Comparison of ENCODE assay signal across 20 mouse cellular contexts in genomic region chr2:77182271-77182995, GRCm38 (mm10). TPM values are rescaled to one million over a fixed set of nuclear protein-coding genes. Genes with fewer than 3 reads are reported as not detected.
A peak's percentile ranks its signal among the peaks of the same experiment; 100 is the strongest.
DNase-seq lines count a peak whose midpoint lies in the region; ATAC-seq and TF ChIP-seq lines count a peak whose summit lies in the region.
"Had no signal": no experiment of that assay in that cellular context is flagged by ENCODE, and none has a peak within 500 bp of the region (broad histone marks: within the 10 kb centered on the region; RNA-seq: fewer than 3 reads in every experiment).

No protein-coding gene starts in this region.

- no peak for TF ChIP-seq CTCF in heart, adult 2 months (IDR thresholded peaks at IDR 0.05)
- TF ChIP-seq CTCF in lung, embryonic 14.5 days (IDR thresholded peaks at IDR 0.05; ENCODE audit: low read depth): no peak

- ATAC-seq in lung, embryonic 14.5 days (ENCODE audit: insufficient read depth): no peak
- ATAC-seq in heart, embryonic 12.5 days (ENCODE audit: insufficient number of reproducible peaks, low FRiP score): peak; percentile 51
- no peak for ATAC-seq in hindbrain, embryonic 16.5 days
- ATAC-seq: liver, postnatal 0 days had no signal

- peak overlapping the region; percentile 55 for H3K9ac ChIP-seq in heart, adult 2 months (ENCODE audit: low read depth, low read length)
- no peak overlapping the region for H3K9ac ChIP-seq in lung, embryonic 14.5 days
- H3K9ac ChIP-seq in heart, embryonic 12.5 days: peak overlapping the region; percentile 62; the same call in 1 of the 2 replicates
- H3K9ac ChIP-seq in hindbrain, embryonic 16.5 days (ENCODE audit: low read depth, low read length): no peak overlapping the region
- H3K9ac ChIP-seq: hindbrain, embryonic 15.5 days; liver, postnatal 0 days; midbrain, embryonic 12.5 days; neural tube, embryonic 15.5 days had no signal

- no peak for DNase-seq in heart, adult 2 months
- no peak for DNase-seq in heart, postnatal 4 days
- DNase-seq in lung, embryonic 14.5 days: peak; percentile 9
- no peak for DNase-seq in lung, postnatal 10 days
- no peak for DNase-seq in natural killer cell, adult 2 months (ENCODE audit: low spot score in 2 of 2)
- DNase-seq: adrenal gland, postnatal 25 days; cerebellum, adult 18-20 months; cerebellum, postnatal 25 days; embryo, embryonic 11 days; kidney, adult 11 months; liver, postnatal 0 days; right cerebral cortex, postnatal 14 days; spleen, adult 18-20 months had no signal

- H3K27ac ChIP-seq in heart, adult 2 months: peak overlapping the region; percentile 83
- peak overlapping the region; percentile 54; the same call in 1 of the 2 replicates for H3K27ac ChIP-seq in lung, embryonic 14.5 days (ENCODE audit: low read depth)
- peak overlapping the region; percentile 98 for H3K27ac ChIP-seq in heart, embryonic 12.5 days (ENCODE audit: poor library complexity, severe bottlenecking)
- H3K27ac ChIP-seq in hindbrain, embryonic 16.5 days (ENCODE audit: low read depth, low read length): no peak overlapping the region
- H3K27ac ChIP-seq: hindbrain, embryonic 15.5 days; midbrain, embryonic 12.5 days; neural tube, embryonic 15.5 days had no signal

- H3K4me3 ChIP-seq in heart, adult 2 months: no peak overlapping the region
- no peak overlapping the region for H3K4me3 ChIP-seq in lung, embryonic 14.5 days (ENCODE audit: low read depth, low read length)
- H3K4me3 ChIP-seq in heart, embryonic 12.5 days: no peak overlapping the region
- no peak overlapping the region for H3K4me3 ChIP-seq in myocyte
- no peak overlapping the region for H3K4me3 ChIP-seq in hindbrain, embryonic 16.5 days (ENCODE audit: low read length)
- H3K4me3 ChIP-seq: hindbrain, embryonic 15.5 days; midbrain, embryonic 12.5 days; neural tube, embryonic 15.5 days had no signal

- peaks cover 6% of the 10 kb centered on the region for H3K4me1 ChIP-seq in heart, adult 2 months (ENCODE audit: control insufficient read depth, insufficient read depth, low read length)
- 0 out of 2 replicates have a peak, but pooled peaks cover 4% of the 10 kb centered on the region for H3K4me1 ChIP-seq in lung, embryonic 14.5 days (ENCODE audit: insufficient read depth)
- peaks cover 44% of the 10 kb centered on the region for H3K4me1 ChIP-seq in heart, embryonic 12.5 days (replicated peaks)
- H3K4me1 ChIP-seq in hindbrain, embryonic 16.5 days (ENCODE audit: control insufficient read depth, insufficient read depth, low read depth, low read length): no peaks in the 10 kb centered on the region
- H3K4me1 ChIP-seq: hindbrain, embryonic 15.5 days; midbrain, embryonic 12.5 days had no signal

- peak; percentile 37; the same call in 1 of the 2 replicates for TF ChIP-seq POLR2A in heart, adult 2 months (IDR thresholded peaks at IDR 0.05; ENCODE audit: insufficient read depth, low read depth, low read length)
- TF ChIP-seq POLR2A in myocyte (IDR thresholded peaks at IDR 0.05; ENCODE audit: insufficient read length, low read depth): no peak

- 0 out of 2 replicates have a peak, but pooled peaks have one; percentile 35 for TF ChIP-seq EP300 in heart, adult 2 months (IDR thresholded peaks at IDR 0.05; ENCODE audit: insufficient read depth, low read depth, low read length)

- intact Hi-C loops in heart, adult 2 months (cut with DNase I): no loop called here

- H3K36me3 ChIP-seq in heart, adult 2 months (ENCODE audit: control insufficient read depth, insufficient read depth, low read length): peaks cover 10% of the 10 kb centered on the region
- peaks cover 16% of the 10 kb centered on the region; the same call in 1 of the 2 replicates for H3K36me3 ChIP-seq in lung, embryonic 14.5 days (ENCODE audit: insufficient read depth)
- peaks cover 9% of the 10 kb centered on the region; the same call in 1 of the 2 replicates for H3K36me3 ChIP-seq in heart, embryonic 12.5 days
- H3K36me3 ChIP-seq in myocyte (ENCODE audit: control insufficient read depth, insufficient read depth): no peaks in the 10 kb centered on the region
- H3K36me3 ChIP-seq in hindbrain, embryonic 16.5 days (ENCODE audit: control insufficient read depth, insufficient read depth, low read length): peaks cover 3% of the 10 kb centered on the region

- no peak overlapping the region for H3K4me2 ChIP-seq in lung, embryonic 14.5 days
- H3K4me2 ChIP-seq in heart, embryonic 12.5 days: peak overlapping the region; percentile 29; the same call in 1 of the 2 replicates
- H3K4me2 ChIP-seq in myocyte (ENCODE audit: low read depth): peak overlapping the region; percentile 43
- H3K4me2 ChIP-seq in hindbrain, embryonic 16.5 days (ENCODE audit: low read length): no peak overlapping the region
- H3K4me2 ChIP-seq: hindbrain, embryonic 15.5 days; midbrain, embryonic 12.5 days; neural tube, embryonic 15.5 days had no signal

- 40% methylated on average over 4 of the region's 4 CpGs for WGBS in heart, adult 2 months
- 42% methylated on average over 4 of the region's 4 CpGs for WGBS in lung, embryonic 14.5 days
- 39% methylated on average over 4 of the region's 4 CpGs for WGBS in heart, embryonic 12.5 days
- 85% methylated on average over 4 of the region's 4 CpGs for WGBS in hindbrain, embryonic 16.5 days

- no peaks in the 10 kb centered on the region for H3K9me3 ChIP-seq in lung, embryonic 14.5 days (ENCODE audit: low read depth, low read length)
- H3K9me3 ChIP-seq in heart, embryonic 12.5 days (replicated peaks): no peaks in the 10 kb centered on the region
- no peaks in the 10 kb centered on the region for H3K9me3 ChIP-seq in hindbrain, embryonic 16.5 days (ENCODE audit: control insufficient read depth, low read length)
- H3K9me3 ChIP-seq: hindbrain, embryonic 15.5 days; midbrain, embryonic 12.5 days; neural tube, embryonic 15.5 days had no signal

- H3K27me3 ChIP-seq in heart, adult 2 months (ENCODE audit: control insufficient read depth, insufficient read depth, low read length): no peaks in the 10 kb centered on the region
- H3K27me3 ChIP-seq in lung, embryonic 14.5 days (ENCODE audit: insufficient read depth, low read length): no peaks in the 10 kb centered on the region
- H3K27me3 ChIP-seq in heart, embryonic 12.5 days (replicated peaks): no peaks in the 10 kb centered on the region
- no peaks in the 10 kb centered on the region for H3K27me3 ChIP-seq in myocyte (ENCODE audit: control insufficient read depth, insufficient read depth, insufficient read length)
- H3K27me3 ChIP-seq in hindbrain, embryonic 16.5 days (replicated peaks; ENCODE audit: control insufficient read depth, insufficient read depth, low read length): no peaks in the 10 kb centered on the region
- H3K27me3 ChIP-seq: CH12.LX; hindbrain, embryonic 15.5 days; midbrain, embryonic 12.5 days; neural tube, embryonic 15.5 days had no signal

- no peaks in the 10 kb centered on the region for H3K79me2 ChIP-seq in heart, adult 2 months (replicated peaks; ENCODE audit: control insufficient read depth, insufficient read depth, low read length)
- H3K79me2 ChIP-seq in myocyte (ENCODE audit: control insufficient read depth, insufficient read depth): no peaks in the 10 kb centered on the region

- no peak overlapping the region for H3ac ChIP-seq in myocyte (ENCODE audit: control insufficient read depth, insufficient read length)

TF ChIP-seq in myocyte, 11 proteins besides CTCF, POLR2A, EP300 and RAD21:
- no peak for TF ChIP-seq USF1 (IDR thresholded peaks at IDR 0.05; ENCODE audit: low read depth)
- TF ChIP-seq MAX (IDR thresholded peaks at IDR 0.05; ENCODE audit: low read depth): no peak
- TF ChIP-seq TCF12 (IDR thresholded peaks at IDR 0.05; ENCODE audit: insufficient read depth, poor library complexity, severe bottlenecking): no peak
- no peak for TF ChIP-seq TCF3 (IDR thresholded peaks at IDR 0.05; ENCODE audit: insufficient read length, low read depth)
- TF ChIP-seq CEBPB (IDR thresholded peaks at IDR 0.05; ENCODE audit: insufficient read depth, poor library complexity, severe bottlenecking): no peak
- TF ChIP-seq E2F4 (IDR thresholded peaks at IDR 0.05; ENCODE audit: insufficient read depth): no peak
- no peak for TF ChIP-seq POLR2AphosphoS2 (IDR thresholded peaks at IDR 0.05; ENCODE audit: insufficient read length, low read depth)
- TF ChIP-seq MYOG (IDR thresholded peaks at IDR 0.05; ENCODE audit: control insufficient read depth in 1 of 3, insufficient read depth in 1 of 3, insufficient read length in 2 of 3, low read depth in 2 of 3): no peak
- no peak for TF ChIP-seq MYOD1 (IDR thresholded peaks at IDR 0.05; ENCODE audit: control insufficient read depth in 1 of 3, insufficient read length in 2 of 3, low read depth in 2 of 3)
- no peak for TF ChIP-seq REST (IDR thresholded peaks at IDR 0.05; ENCODE audit: insufficient read depth, insufficient read length)
- no peak for TF ChIP-seq SRF (IDR thresholded peaks at IDR 0.05; ENCODE audit: control insufficient read depth, insufficient read length, low read depth)

RNA-seq across cellular contexts. Expression of gene Ccdc141, which starts 12.0 kb away (rescaled TPM):
- 100 to 1,000 TPM; 182 to 189 TPM for total RNA-seq in heart, adult 2 months (2021)
- polyA plus RNA-seq in heart, adult 2 months (2012; rRNA removed): 35.6 and 50.8 TPM in 2 replicates
- total RNA-seq in heart, postnatal 4 days (2021): 100 to 1,000 TPM; 228 to 229 TPM
- 8.4 and 15.0 TPM in 2 replicates for polyA plus RNA-seq in lung, embryonic 14.5 days (2014; fragmentation: Nextera tagmentation; extraction: Ambion mirVana)
- polyA plus RNA-seq in heart, embryonic 12.5 days (2016; fragmentation: Nextera tagmentation; extraction: Ambion mirVana): 191 and 206 TPM in 2 replicates
- 43.2 TPM for polyA plus RNA-seq in myocyte (2012; fragmentation: generic; extraction: Trizol)
- polyA plus RNA-seq in hindbrain, embryonic 16.5 days (2015; fragmentation: Nextera tagmentation; extraction: Ambion mirVana): 8.5 and 9.9 TPM in 2 replicates
- total RNA-seq: CH12.LX had no signal

Comparison
In these comparisons a context has a peak if more than half of its experiments do, and no peak if none do; other contexts are left out.
1. H3K9ac ChIP-seq: peak in heart, adult 2 months (single experiment) and heart, embryonic 12.5 days (single experiment); none in lung, embryonic 14.5 days (single experiment) and hindbrain, embryonic 16.5 days (single experiment).
2. H3K4me2 ChIP-seq: peak in heart, embryonic 12.5 days (single experiment) and myocyte (single experiment); none in lung, embryonic 14.5 days (single experiment) and hindbrain, embryonic 16.5 days (single experiment).